Mouse (Mus musculus) MEL (cell line): ENCODE data around the gene Bcl3. TPM values are rescaled to one million over a fixed set of nuclear protein-coding genes. Genes with fewer than 3 reads are reported as not detected.

Experiments
- DNase-seq: peaks from one replicate; pipeline ENCODE4 v3.0.0; 2011; ENCODE audit warnings: low read depth, low spot score
- H3K27ac ChIP-seq: 2 replicates; pipeline ENCODE4 v1.5.1; 2012; ENCODE audit warnings: low read depth, mild to moderate bottlenecking, control low read depth, low read length, moderate library complexity; ENCODE audit not compliant: control insufficient read depth
- H3K27me3 ChIP-seq, 2 experiments: fragments of 150-350 bp in 1 of 2; sonication (generic) in 1 of 2; 2 replicates each; pipeline ENCODE4 v1.6.1; 2012; ENCODE audit warnings: low read length in 2 of 2, mild to moderate bottlenecking in 2 of 2, improper control_type of control experiment in 1 of 2, moderate library complexity in 1 of 2; ENCODE audit not compliant: insufficient read depth in 2 of 2, control insufficient read depth in 1 of 2
- H3K36me3 ChIP-seq, 2 experiments: 2 replicates each; pipeline ENCODE4 v1.6.1; 2012 to 2014; ENCODE audit warnings: low read length in 2 of 2, improper control_type of control experiment in 1 of 2, inconsistent platforms in 1 of 2, mild to moderate bottlenecking in 1 of 2; ENCODE audit not compliant: insufficient read depth in 2 of 2, control insufficient read depth in 1 of 2
- H3K4me1 ChIP-seq, 2 experiments: fragments of 150-350 bp in 1 of 2; sonication (generic) in 1 of 2; 2 replicates each; pipeline ENCODE4 v1.6.1; 2012; ENCODE audit warnings: low read length in 2 of 2, improper control_type of control experiment in 1 of 2, mild to moderate bottlenecking in 1 of 2; ENCODE audit not compliant: insufficient read depth in 2 of 2, control insufficient read depth in 1 of 2
- H3K4me3 ChIP-seq, 2 experiments: fragments of 150-350 bp in 1 of 2; sonication (generic) in 1 of 2; 2 replicates each; pipeline ENCODE4 v1.5.1; 2012; ENCODE audit warnings: low read depth in 2 of 2, low read length in 2 of 2, mild to moderate bottlenecking in 2 of 2, moderate library complexity in 2 of 2, control low read depth in 1 of 2, improper control_type of control experiment in 1 of 2; ENCODE audit not compliant: control insufficient read depth in 1 of 2, insufficient read depth in 1 of 2
- H3K79me2 ChIP-seq: 2 replicates; pipeline ENCODE4 v1.6.1; 2012; ENCODE audit warnings: mild to moderate bottlenecking, low read length, moderate library complexity; ENCODE audit not compliant: control insufficient read depth, poor library complexity, insufficient read depth
- H3K9ac ChIP-seq: 2 replicates; pipeline ENCODE4 v1.6.1; 2012; ENCODE audit warnings: low read depth, mild to moderate bottlenecking, control low read depth, low read length, moderate library complexity; ENCODE audit not compliant: control insufficient read depth, poor library complexity, severe bottlenecking
- H3K9me3 ChIP-seq: fragments of 150-350 bp; sonication (generic); replicated peaks from 2 replicates; pipeline ENCODE4 v1.6.1; 2012; ENCODE audit warnings: mild to moderate bottlenecking, low read length, improper control_type of control experiment, moderate library complexity; ENCODE audit not compliant: insufficient read depth
- BHLHE40 ChIP-seq: IDR thresholded peaks from 2 replicates; pipeline ENCODE4 v1.6.1; 2012; ENCODE audit warnings: low read depth, mild to moderate bottlenecking, inconsistent platforms, low read length, improper control_type of control experiment, borderline replicate concordance
- CHD2 ChIP-seq: IDR thresholded peaks from 2 replicates; pipeline ENCODE4 v1.6.1; 2011; ENCODE audit warnings: low read length, improper control_type of control experiment
- CTCF ChIP-seq, 3 experiments: IDR thresholded peaks in 2 of 3; conservative IDR thresholded peaks in 1 of 3; 2 replicates each; pipeline ENCODE4 v1.5.1; 2011 to 2012; ENCODE audit warnings: low read length in 3 of 3, low read depth in 2 of 3, mild to moderate bottlenecking in 2 of 3, improper control_type of control experiment in 1 of 3, inconsistent platforms in 1 of 3, mixed read lengths in 1 of 3, moderate library complexity in 1 of 3; ENCODE audit not compliant: control insufficient read depth in 1 of 3, insufficient read depth in 1 of 3, poor library complexity in 1 of 3, severe bottlenecking in 1 of 3
- E2F4 ChIP-seq: IDR thresholded peaks from 2 replicates; pipeline ENCODE4 v1.6.1; 2011; ENCODE audit warnings: low read depth, low read length, improper control_type of control experiment, borderline replicate concordance
- EP300 ChIP-seq, 2 experiments: IDR thresholded peaks; 2 replicates each; pipeline ENCODE4 v1.6.1; 2011; ENCODE audit warnings: improper control_type of control experiment in 2 of 2, low read length in 2 of 2, low read depth in 1 of 2, mild to moderate bottlenecking in 1 of 2
- GABPA ChIP-seq: IDR thresholded peaks from 2 replicates; pipeline ENCODE4 v1.6.1; 2012; ENCODE audit warnings: low read depth, mild to moderate bottlenecking, inconsistent platforms, low read length, improper control_type of control experiment, moderate library complexity
- GATA1 ChIP-seq: IDR thresholded peaks from 2 replicates; pipeline ENCODE4 v1.6.1; 2011; ENCODE audit warnings: low read depth, low read length, improper control_type of control experiment
- KAT2A ChIP-seq: conservative IDR thresholded peaks from 2 replicates; pipeline ENCODE4 v1.6.1; 2012; ENCODE audit warnings: low read depth, low read length, improper control_type of control experiment, inconsistent platforms
- MAFK ChIP-seq: IDR thresholded peaks from 2 replicates; pipeline ENCODE4 v1.6.1; 2011; ENCODE audit warnings: low read depth, mild to moderate bottlenecking, low read length, improper control_type of control experiment, borderline replicate concordance
- MAX ChIP-seq: IDR thresholded peaks from 2 replicates; pipeline ENCODE4 v1.6.1; 2011; ENCODE audit warnings: low read length, improper control_type of control experiment
- NELFE ChIP-seq: IDR thresholded peaks from 2 replicates; pipeline ENCODE4 v1.6.1; 2011; ENCODE audit warnings: low read depth, low read length, improper control_type of control experiment
- NRF1 ChIP-seq: IDR thresholded peaks from 2 replicates; pipeline ENCODE4 v1.6.1; 2014; ENCODE audit warnings: low read depth, mild to moderate bottlenecking, inconsistent platforms, low read length, improper control_type of control experiment, moderate library complexity; ENCODE audit not compliant: poor library complexity, insufficient read depth, severe bottlenecking
- POLR2A ChIP-seq, 2 experiments: IDR thresholded peaks; 2 replicates each; pipeline ENCODE4 v1.6.1; 2011 to 2012; ENCODE audit warnings: low read length in 2 of 2, mild to moderate bottlenecking in 2 of 2, control low read depth in 1 of 2, improper control_type of control experiment in 1 of 2, low read depth in 1 of 2, moderate library complexity in 1 of 2; ENCODE audit not compliant: control insufficient read depth in 1 of 2, insufficient read depth in 1 of 2, poor library complexity in 1 of 2
- POLR2AphosphoS2 ChIP-seq: IDR thresholded peaks from 2 replicates; pipeline ENCODE4 v1.6.1; 2011; ENCODE audit warnings: low read length, improper control_type of control experiment
- RAD21 ChIP-seq: IDR thresholded peaks from 2 replicates; pipeline ENCODE4 v1.6.1; 2011; ENCODE audit warnings: mild to moderate bottlenecking, low read depth, low read length, improper control_type of control experiment
- SMC3 ChIP-seq: IDR thresholded peaks from 2 replicates; pipeline ENCODE4 v1.6.1; 2011; ENCODE audit warnings: low read depth, low read length, improper control_type of control experiment
- TBP ChIP-seq: IDR thresholded peaks from 2 replicates; pipeline ENCODE4 v1.8.0; 2011; ENCODE audit warnings: low read depth, low read length, improper control_type of control experiment
- UBTF ChIP-seq: IDR thresholded peaks from 2 replicates; pipeline ENCODE4 v1.6.1; 2012; ENCODE audit warnings: low read depth, mild to moderate bottlenecking, inconsistent platforms, low read length, improper control_type of control experiment, moderate library complexity, borderline replicate concordance; ENCODE audit not compliant: insufficient read depth
- USF1 ChIP-seq: IDR thresholded peaks from 2 replicates; pipeline ENCODE4 v1.6.1; 2014; ENCODE audit warnings: low read depth, mild to moderate bottlenecking, inconsistent platforms, low read length, improper control_type of control experiment, moderate library complexity
- USF2 ChIP-seq, 2 experiments: IDR thresholded peaks; 2 replicates each; pipeline ENCODE4 v1.6.1; 2011 to 2012; ENCODE audit warnings: improper control_type of control experiment in 2 of 2, low read length in 2 of 2, borderline replicate concordance in 1 of 2, inconsistent platforms in 1 of 2, low read depth in 1 of 2, mild to moderate bottlenecking in 1 of 2; ENCODE audit not compliant: insufficient read depth in 1 of 2
- ZC3H11A ChIP-seq: IDR thresholded peaks from 2 replicates; pipeline ENCODE4 v1.6.1; 2012; ENCODE audit warnings: low read depth, mild to moderate bottlenecking, inconsistent platforms, low read length, improper control_type of control experiment
- ZKSCAN1 ChIP-seq: IDR thresholded peaks from 2 replicates; pipeline ENCODE4 v1.6.1; 2012; ENCODE audit warnings: low read depth, mild to moderate bottlenecking, inconsistent platforms, low read length, improper control_type of control experiment, moderate library complexity
- polyA plus RNA-seq, 2 experiments: library from polyadenylated mRNA; stranded (reverse) in 1 of 2; unstranded in 1 of 2; fragments of >175 nt in 1 of 2; fragments of >200 nt in 1 of 2; gene quantifications; 2 replicates each; pipeline versions ENCODE4 v1.2.1 to v1.2.4; 2012; ENCODE audit warnings: low replicate concordance in 2 of 2, low read depth in 1 of 2; ENCODE audit not compliant: insufficient read length in 2 of 2, insufficient read depth in 1 of 2, missing spikeins in 1 of 2
- total RNA-seq: library from RNA; depleted of rRNA; stranded (reverse); fragments of 300-350 nt; gene quantifications from 2 replicates; pipeline ENCODE4 v1.2.3, GENCODE M21; 2012

The Bcl3 gene
- total and polyA plus RNA-seq, 3 experiments, result 2.7 to 6.7 TPM; not detected in 1

GRCm38 (mm10) chr7:19871137-19871621 lies 48.6 kb upstream of the Bcl3 start (continued):
- no peak for TF ChIP-seq CHD2
- no peak for TF ChIP-seq USF2 (IDR thresholded peaks at IDR 0.05; ENCODE audit: borderline replicate concordance in 1 of 2, insufficient read depth in 1 of 2, low read depth in 1 of 2, low read length in 2 of 2)
- peak; percentile 54 for TF ChIP-seq GATA1
- no peak for TF ChIP-seq UBTF
- peak; percentile 63 for TF ChIP-seq TBP

GRCm38 (mm10) chr7:19867751-19868399 lies 45.3 kb upstream of the Bcl3 start:
- TF ChIP-seq CTCF (IDR thresholded peaks at IDR 0.05 in 2 of 3, conservative IDR thresholded peaks at IDR 0.05 in 1 of 3; ENCODE audit: control insufficient read depth in 1 of 3, insufficient read depth in 1 of 3, low read depth in 2 of 3, low read length in 3 of 3, poor library complexity in 1 of 3, severe bottlenecking in 1 of 3), result no peak
- H3K79me2 ChIP-seq, result no peaks in the 10 kb centered on the region
- DNase-seq, result peak; percentile 17
- H3K9ac ChIP-seq, result no peak overlapping the region
- no peak overlapping the region for H3K4me3 ChIP-seq
- H3K9me3 ChIP-seq, result no peaks in the 10 kb centered on the region
- H3K27ac ChIP-seq, result no peak overlapping the region
- H3K36me3 ChIP-seq, result peaks cover 0 to 10% of the 10 kb centered on the region in 2 experiments; a peak in 2 of 4 replicates
- H3K4me1 ChIP-seq, result peaks cover 0 to 17% of the 10 kb centered on the region in 2 experiments
- no peaks in the 10 kb centered on the region; a peak in 1 of 4 replicates for H3K27me3 ChIP-seq

- Histone ChIP-seq H3K79me2 (no peaks in the 10 kb centered on the region), H3K4me1 (peaks cover 0 to 10% of the 10 kb centered on the region in 2 experiments), H3K36me3 (peaks cover 0 to 6% of the 10 kb centered on the region in 2 experiments; a peak in 2 of 4 replicates), H3K27ac (no peak overlapping the region), H3K4me3 (no peak overlapping the region), H3K27me3 (no peaks in the 10 kb centered on the region; a peak in 1 of 4 replicates), H3K9ac (no peak overlapping the region), H3K9me3 (no peaks in the 10 kb centered on the region)
- no peak for DNase-seq
- TF ChIP-seq SMC3 (no peak), E2F4 (no peak), POLR2AphosphoS2 (no peak), GABPA (no peak), BHLHE40 (no peak), RAD21 (no peak), USF1 (no peak), POLR2A (IDR thresholded peaks at IDR 0.05; ENCODE audit: control insufficient read depth in 1 of 2, insufficient read depth in 1 of 2, low read depth in 1 of 2, low read length in 2 of 2, poor library complexity in 1 of 2) (no peak), GATA1 (no peak), ZC3H11A (no peak), NRF1 (no peak), EP300 (IDR thresholded peaks at IDR 0.05; ENCODE audit: low read depth in 1 of 2, low read length in 2 of 2) (no peak), MAFK (no peak), NELFE (no peak), KAT2A (no peak), MAX (no peak), ZKSCAN1 (no peak)
Measured at GRCm38 (mm10) chr7:19866490-19866889, 43.9 kb upstream of the Bcl3 start.
